ENCODE assay signal across 39 mouse cellular contexts in the genomic region with DNA sequence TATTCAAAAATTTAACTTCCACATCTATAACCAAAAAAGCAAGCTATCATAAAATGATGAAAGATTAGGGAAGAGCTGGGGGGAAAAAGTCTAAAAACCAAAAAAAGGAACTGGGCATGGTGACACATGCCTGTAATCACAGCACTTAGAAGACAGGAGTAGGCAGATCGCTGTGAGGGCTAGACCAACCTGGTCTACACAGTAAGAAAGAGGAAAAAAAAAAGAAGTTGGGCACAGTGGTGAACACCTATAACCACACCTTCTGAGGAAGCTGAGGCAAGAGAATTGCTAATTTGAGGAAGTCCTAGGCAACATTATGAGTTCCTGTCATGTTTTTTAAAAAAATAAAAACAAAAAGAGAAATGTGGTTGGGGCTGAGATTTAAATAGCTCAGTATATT. TPM values are rescaled to one million over a fixed set of nuclear protein-coding genes. Genes with fewer than 3 reads are reported as not detected.
DNase-seq lines count a peak whose midpoint lies in the region; ATAC-seq and TF ChIP-seq lines count a peak whose summit lies in the region.
"Had no signal": no experiment of that assay in that cellular context is flagged by ENCODE, and none has a peak within 500 bp of the region (broad histone marks: within the 10 kb centered on the region; RNA-seq: fewer than 3 reads in every experiment).

No protein-coding gene starts in this region.

- no peak overlapping the region for H3K27ac ChIP-seq in forebrain, embryonic 14.5 days (ENCODE audit: low read depth, low read length)
- H3K27ac ChIP-seq in forebrain, postnatal 0 days (ENCODE audit: low read depth, low read length), result no peak overlapping the region
- H3K27ac ChIP-seq: embryonic facial prominence, embryonic 12.5 days; hindbrain, embryonic 14.5 days; kidney, embryonic 15.5 days; layer of hippocampus, adult 2 months; limb, embryonic 10.5 days; limb, embryonic 15.5 days; liver, embryonic 13.5 days; midbrain, embryonic 10.5 days; midbrain, embryonic 15.5 days; stomach, embryonic 15.5 days had no signal

- peak; percentile 42 to 49 for DNase-seq in spleen, postnatal 36 days (ENCODE audit: low spot score in 2 of 2)
- DNase-seq in spleen, postnatal 10 days (ENCODE audit: low spot score in 2 of 2), result no peak
- DNase-seq in left cerebral cortex, postnatal 10 days (ENCODE audit: extremely low spot score in 1 of 2, low spot score in 2 of 2), result no peak
- no peak for DNase-seq in forebrain, embryonic 14.5 days (ENCODE audit: low spot score)
- no peak for DNase-seq in forebrain, postnatal 0 days
- DNase-seq: adrenal gland, adult 8-10 months; cerebellum, adult 8-10 months; cerebellum, postnatal 25 days; embryo, embryonic 11 days; gastrocnemius, postnatal 14 days; heart, adult 18-20 months; heart, postnatal 4 days; kidney, adult 18-20 months; kidney, postnatal 36 days; liver, embryonic 13.5 days; lung, adult 18-20 months; lung, postnatal 4 days; right cerebral cortex, postnatal 4 days had no signal

- H3K9me3 ChIP-seq in forebrain, embryonic 14.5 days (replicated peaks; ENCODE audit: control insufficient read depth, low read length), result no peaks in the 10 kb centered on the region
- no peaks in the 10 kb centered on the region for H3K9me3 ChIP-seq in forebrain, postnatal 0 days (ENCODE audit: low read length)
- H3K9me3 ChIP-seq: embryonic facial prominence, embryonic 12.5 days; kidney, embryonic 15.5 days; limb, embryonic 10.5 days; limb, embryonic 15.5 days; liver, embryonic 13.5 days; midbrain, embryonic 10.5 days; midbrain, embryonic 15.5 days; stomach, embryonic 15.5 days had no signal

- no peak for TF ChIP-seq CTCF in forebrain, postnatal 0 days (IDR thresholded peaks at IDR 0.05; ENCODE audit: low read depth)

- intact Hi-C loops in left cerebral cortex, postnatal 10 days (cut with DNase I), result loop anchor here (5.0 kb wide), 1 partner anchor 39 kb away; no protein-coding TSS in a partner anchor

- H3K4me2 ChIP-seq in forebrain, embryonic 14.5 days (ENCODE audit: low read length), result no peak overlapping the region
- no peak overlapping the region for H3K4me2 ChIP-seq in forebrain, postnatal 0 days (ENCODE audit: low read depth)
- H3K4me2 ChIP-seq: embryonic facial prominence, embryonic 12.5 days; heart, embryonic 11.5 days; hindbrain, embryonic 14.5 days; kidney, embryonic 15.5 days; limb, embryonic 15.5 days; liver, embryonic 13.5 days; midbrain, embryonic 15.5 days; stomach, embryonic 15.5 days had no signal

- H3K4me3 ChIP-seq in forebrain, embryonic 14.5 days (ENCODE audit: low read depth, low read length), result no peak overlapping the region
- H3K4me3 ChIP-seq in forebrain, postnatal 0 days (ENCODE audit: low read depth, low read length), result no peak overlapping the region
- H3K4me3 ChIP-seq: embryonic facial prominence, embryonic 12.5 days; kidney, embryonic 15.5 days; layer of hippocampus, adult 2 months; limb, embryonic 10.5 days; limb, embryonic 15.5 days; liver, embryonic 13.5 days; midbrain, embryonic 10.5 days; midbrain, embryonic 15.5 days; stomach, embryonic 15.5 days had no signal

- H3K4me1 ChIP-seq in forebrain, embryonic 14.5 days (ENCODE audit: control insufficient read depth, insufficient read depth, low read length), result no peaks in the 10 kb centered on the region
- H3K4me1 ChIP-seq in forebrain, postnatal 0 days (ENCODE audit: insufficient read depth), result no peaks in the 10 kb centered on the region
- H3K4me1 ChIP-seq: embryonic facial prominence, embryonic 12.5 days; limb, embryonic 15.5 days; midbrain, embryonic 10.5 days; stomach, embryonic 15.5 days had no signal

- WGBS in forebrain, embryonic 14.5 days, result 71% methylated on average over 1 of the region's 1 CpGs
- 59% methylated on average over 1 of the region's 1 CpGs for whole genome bisulfite sequencing in forebrain, postnatal 0 days

- H3K9ac ChIP-seq in forebrain, embryonic 14.5 days (ENCODE audit: low read length), result no peak overlapping the region
- H3K9ac ChIP-seq in forebrain, postnatal 0 days, result no peak overlapping the region
- H3K9ac ChIP-seq: embryonic facial prominence, embryonic 12.5 days; hindbrain, embryonic 14.5 days; kidney, embryonic 15.5 days; limb, embryonic 15.5 days; liver, embryonic 13.5 days; midbrain, embryonic 15.5 days; stomach, embryonic 15.5 days had no signal

- no peaks in the 10 kb centered on the region for H3K36me3 ChIP-seq in forebrain, embryonic 14.5 days (ENCODE audit: control insufficient read depth, insufficient read depth, low read length)
- H3K36me3 ChIP-seq in forebrain, postnatal 0 days (ENCODE audit: insufficient read depth), result no peaks in the 10 kb centered on the region
- H3K36me3 ChIP-seq: embryonic facial prominence, embryonic 12.5 days; kidney, embryonic 15.5 days; limb, embryonic 10.5 days; limb, embryonic 15.5 days; liver, embryonic 13.5 days; midbrain, embryonic 10.5 days; midbrain, embryonic 15.5 days; stomach, embryonic 15.5 days had no signal

- ATAC-seq in granulocyte monocyte progenitor cell, adult 5-6 weeks (replicated peaks; ENCODE audit: poor library complexity, severe bottlenecking), result peak; percentile 95
- ATAC-seq in monocyte, adult 5-6 weeks (replicated peaks; ENCODE audit: insufficient number of reproducible peaks, low FRiP score, low TSS enrichment, poor library complexity, severe bottlenecking), result peak; percentile 80
- no peak for ATAC-seq in forebrain, embryonic 14.5 days
- ATAC-seq in forebrain, postnatal 0 days, result no peak
- ATAC-seq: forebrain, embryonic 16.5 days; inflammation-experienced regulatory T-cells, adult 6 months; lung, postnatal 0 days; midbrain, embryonic 15.5 days had no signal

- no peaks in the 10 kb centered on the region for H3K27me3 ChIP-seq in forebrain, embryonic 14.5 days (replicated peaks; ENCODE audit: control insufficient read depth, insufficient read depth, low read length)
- H3K27me3 ChIP-seq in forebrain, postnatal 0 days (ENCODE audit: insufficient read depth, low read length), result no peaks in the 10 kb centered on the region
- H3K27me3 ChIP-seq: embryonic facial prominence, embryonic 12.5 days; kidney, embryonic 15.5 days; limb, embryonic 15.5 days; liver, embryonic 13.5 days; midbrain, embryonic 15.5 days; stomach, embryonic 15.5 days had no signal

RNA-seq across cellular contexts. Expression of a gene that starts 3.0 kb away (rescaled TPM):
- total RNA-seq in granulocyte monocyte progenitor cell, adult 5-6 weeks (2014; fragmentation: Nextera tagmentation), result not detected in 2 replicates
- total RNA-seq in granulocyte monocyte progenitor cell, adult 5-6 weeks (2017), result not detected in 2 replicates
- total RNA-seq in monocyte, adult 5-6 weeks (2017), result not detected in 3 replicates
- not detected for total RNA-seq in left cerebral cortex, postnatal 10 days (2021)
- polyA plus RNA-seq in forebrain, embryonic 14.5 days (2014; fragmentation: Nextera tagmentation; extraction: Ambion mirVana), result 0.10 and 0.33 TPM in 2 replicates
- total RNA-seq in forebrain, postnatal 0 days (2014; rRNA removed), result 0.10 TPM in 1 of 2 replicates, not detected in the other
- polyA plus RNA-seq in forebrain, postnatal 0 days (2015; fragmentation: Nextera tagmentation; extraction: Ambion mirVana), result 0.13 and 0.25 TPM in 2 replicates
- total RNA-seq: gastrocnemius, postnatal 14 days; heart, adult 18-20 months; layer of hippocampus, adult 2 months; layer of hippocampus, postnatal 25 days; left cerebral cortex, adult 8-10 months had no signal
- polyA plus RNA-seq: spleen, adult 2 months had no signal

RNA-seq across cellular contexts. Expression of a gene that starts 5.3 kb away (rescaled TPM):
- 30.6 and 34.8 TPM in 2 replicates for total RNA-seq in granulocyte monocyte progenitor cell, adult 5-6 weeks (2014; fragmentation: Nextera tagmentation)
- total RNA-seq in granulocyte monocyte progenitor cell, adult 5-6 weeks (2017), result 27.4 and 44.7 TPM in 2 replicates
- 7.9 to 20.7 TPM (median 8.5 TPM) in 3 replicates for total RNA-seq in monocyte, adult 5-6 weeks (2017)
- 10 to 100 TPM; 61.3 to 64.7 TPM for total RNA-seq in left cerebral cortex, postnatal 10 days (2021)
- 27.1 and 27.8 TPM in 2 replicates for polyA plus RNA-seq in forebrain, embryonic 14.5 days (2014; fragmentation: Nextera tagmentation; extraction: Ambion mirVana)
- total RNA-seq in forebrain, postnatal 0 days (2014; rRNA removed), result 86.2 and 87.7 TPM in 2 replicates
- polyA plus RNA-seq in forebrain, postnatal 0 days (2015; fragmentation: Nextera tagmentation; extraction: Ambion mirVana), result 15.7 and 18.1 TPM in 2 replicates

RNA-seq across cellular contexts. Expression of a gene that starts 14.7 kb away (rescaled TPM):
- 189 and 209 TPM in 2 replicates for total RNA-seq in granulocyte monocyte progenitor cell, adult 5-6 weeks (2014; fragmentation: Nextera tagmentation)
- 156 and 175 TPM in 2 replicates for total RNA-seq in granulocyte monocyte progenitor cell, adult 5-6 weeks (2017)
- 34.9 to 47.7 TPM (median 37.5 TPM) in 3 replicates for total RNA-seq in monocyte, adult 5-6 weeks (2017)
- 10 to 100 TPM; 71.0 to 73.0 TPM for total RNA-seq in left cerebral cortex, postnatal 10 days (2021)
- polyA plus RNA-seq in forebrain, embryonic 14.5 days (2014; fragmentation: Nextera tagmentation; extraction: Ambion mirVana), result 277 and 350 TPM in 2 replicates
- total RNA-seq in forebrain, postnatal 0 days (2014; rRNA removed), result 194 and 244 TPM in 2 replicates
- polyA plus RNA-seq in forebrain, postnatal 0 days (2015; fragmentation: Nextera tagmentation; extraction: Ambion mirVana), result 228 and 259 TPM in 2 replicates

RNA-seq across cellular contexts. Expression of a gene that starts 22.0 kb away (rescaled TPM):
- total RNA-seq in granulocyte monocyte progenitor cell, adult 5-6 weeks (2014; fragmentation: Nextera tagmentation), result not detected in 2 replicates
- total RNA-seq in granulocyte monocyte progenitor cell, adult 5-6 weeks (2017), result not detected in 2 replicates
- 4.1 TPM in 1 of 3 replicates, not detected in the others for total RNA-seq in monocyte, adult 5-6 weeks (2017)
- total RNA-seq in left cerebral cortex, postnatal 10 days (2021), result 10 to 100 TPM in 1 of 2 experiments, 1 to 10 TPM in 1; 6.7 to 11.1 TPM
- not detected in 2 replicates for polyA plus RNA-seq in forebrain, embryonic 14.5 days (2014; fragmentation: Nextera tagmentation; extraction: Ambion mirVana)
- not detected in 2 replicates for total RNA-seq in forebrain, postnatal 0 days (2014; rRNA removed)
- not detected in 2 replicates for polyA plus RNA-seq in forebrain, postnatal 0 days (2015; fragmentation: Nextera tagmentation; extraction: Ambion mirVana)
- total RNA-seq: adrenal gland, adult 8-10 months; adrenal gland, postnatal 4 days; gastrocnemius, postnatal 14 days had no signal
- polyA plus RNA-seq: embryonic facial prominence, embryonic 12.5 days; forebrain, embryonic 16.5 days; heart, embryonic 11.5 days; heart, embryonic 16.5 days; hindbrain, embryonic 14.5 days; inflammation-experienced regulatory T-cells, adult 6 months; kidney, embryonic 15.5 days; limb, embryonic 10.5 days; limb, embryonic 15.5 days; liver, embryonic 13.5 days; lung, postnatal 0 days; midbrain, embryonic 10.5 days; midbrain, embryonic 15.5 days; neural tube, embryonic 11.5 days; spleen, adult 2 months; stomach, embryonic 15.5 days had no signal

RNA-seq across cellular contexts. Expression of a gene that starts 22.3 kb away (rescaled TPM):
- 16.7 and 24.4 TPM in 2 replicates for total RNA-seq in granulocyte monocyte progenitor cell, adult 5-6 weeks (2014; fragmentation: Nextera tagmentation)
- total RNA-seq in granulocyte monocyte progenitor cell, adult 5-6 weeks (2017), result 25.5 and 28.5 TPM in 2 replicates
- total RNA-seq in monocyte, adult 5-6 weeks (2017), result 10.5 to 19.9 TPM (median 11.5 TPM) in 3 replicates
- 10 to 100 TPM; 36.1 to 36.8 TPM for total RNA-seq in left cerebral cortex, postnatal 10 days (2021)
- polyA plus RNA-seq in forebrain, embryonic 14.5 days (2014; fragmentation: Nextera tagmentation; extraction: Ambion mirVana), result 55.3 and 59.8 TPM in 2 replicates
- 46.8 and 47.5 TPM in 2 replicates for total RNA-seq in forebrain, postnatal 0 days (2014; rRNA removed)
- 45.8 and 48.7 TPM in 2 replicates for polyA plus RNA-seq in forebrain, postnatal 0 days (2015; fragmentation: Nextera tagmentation; extraction: Ambion mirVana)

Comparison
In these comparisons a context has a peak if more than half of its experiments do, and no peak if none do; other contexts are left out.
1. DNase-seq: peak in spleen, postnatal 36 days (2 of 2); none in spleen, postnatal 10 days (0 of 2), left cerebral cortex, postnatal 10 days (0 of 2), forebrain, embryonic 14.5 days (single experiment) and forebrain, postnatal 0 days (single experiment).
2. ATAC-seq: peak in granulocyte monocyte progenitor cell, adult 5-6 weeks (single experiment) and monocyte, adult 5-6 weeks (single experiment); none in forebrain, embryonic 14.5 days (single experiment) and forebrain, postnatal 0 days (single experiment).